Mouse (Mus musculus) lung, embryonic 16.5 days (tissue): Measurements from ENCODE around the gene Cldn6. TPM values are rescaled to one million over a fixed set of nuclear protein-coding genes. Genes with fewer than 3 reads are reported as not detected.

Experiments used
- ATAC-seq: fragments of 200-750 bp; cut with Nextera tagmentation; 2 replicates; pipeline ENCODE4 v1.8.0; 2017; ENCODE audit warnings: low read depth, mild to moderate bottlenecking, moderate library complexity
- H3K27ac ChIP-seq: fragments of 300-500 bp; sonication (generic); 2 replicates; pipeline ENCODE4 v1.5.1; 2014; ENCODE audit warnings: mild to moderate bottlenecking, control low read depth, low read length
- H3K27me3 ChIP-seq: fragments of 300-500 bp; sonication (generic); 2 replicates; pipeline ENCODE4 v1.6.1; 2014; ENCODE audit warnings: low read depth, low read length, mixed read lengths; ENCODE audit not compliant: control insufficient read depth, insufficient read depth
- H3K36me3 ChIP-seq: fragments of 300-500 bp; sonication (generic); 2 replicates; pipeline ENCODE4 v1.6.1; 2014; ENCODE audit warnings: low read length; ENCODE audit not compliant: control insufficient read depth, insufficient read depth
- H3K4me1 ChIP-seq: fragments of 300-500 bp; sonication (generic); replicated peaks from 2 replicates; pipeline ENCODE4 v1.6.1; 2014; ENCODE audit warnings: low read length, mixed read lengths; ENCODE audit not compliant: control insufficient read depth, insufficient read depth
- H3K4me2 ChIP-seq: fragments of 300-500 bp; sonication (generic); 2 replicates; pipeline ENCODE4 v1.6.1; 2014; ENCODE audit warnings: low read depth, low read length, control low read depth
- H3K4me3 ChIP-seq: fragments of 300-500 bp; sonication (generic); 2 replicates; pipeline ENCODE4 v1.5.1; 2014; ENCODE audit warnings: mild to moderate bottlenecking, low read length, control low read depth
- H3K9ac ChIP-seq: fragments of 300-500 bp; sonication (generic); 2 replicates; pipeline ENCODE4 v1.6.1; 2014; ENCODE audit warnings: low read length, control low read depth
- H3K9me3 ChIP-seq: fragments of 300-500 bp; sonication (generic); 2 replicates; pipeline ENCODE4 v1.6.1; 2016; ENCODE audit warnings: low read length; ENCODE audit not compliant: control insufficient read depth
- WGBS: fragments of 180-500 bp; shearing (Covaris S2); extraction: QIAGEN DNeasy Blood & Tissue Kit; methylation state at CpG from one replicate; pipeline ENCODE4 v1.1.7; 2014; 5-methylcytosine and 5-hydroxymethylcytosine counted together
- polyA plus RNA-seq: library from polyadenylated mRNA; unstranded; fragments of >200 nt; fragmentation: Nextera tagmentation; extraction: Ambion mirVana; gene quantifications from 2 replicates; pipeline ENCODE4 v1.2.1, GENCODE M21; 2015

Gene Cldn6
- polyA plus RNA-seq, 1 experiment from 2014 or later, result 206 TPM

GRCm38 (mm10) chr17:23725477-23725876 is 46.4 kb downstream of the Cldn6 start:
- Histone ChIP-seq H3K27me3 (no peaks in the 10 kb centered on the region), H3K36me3 (no peaks in the 10 kb centered on the region), H3K4me3 (peak overlapping the region; percentile 79), H3K4me1 (peaks cover 13% of the 10 kb centered on the region; the same call in 1 of the 2 replicates), H3K9me3 (no peaks in the 10 kb centered on the region), H3K4me2 (peak overlapping the region; percentile 72), H3K27ac (peak overlapping the region; percentile 93), H3K9ac (peak overlapping the region; percentile 86)
- no peak for ATAC-seq
- 50% methylated on average over 4 of the region's 4 CpGs for WGBS

DNA sequence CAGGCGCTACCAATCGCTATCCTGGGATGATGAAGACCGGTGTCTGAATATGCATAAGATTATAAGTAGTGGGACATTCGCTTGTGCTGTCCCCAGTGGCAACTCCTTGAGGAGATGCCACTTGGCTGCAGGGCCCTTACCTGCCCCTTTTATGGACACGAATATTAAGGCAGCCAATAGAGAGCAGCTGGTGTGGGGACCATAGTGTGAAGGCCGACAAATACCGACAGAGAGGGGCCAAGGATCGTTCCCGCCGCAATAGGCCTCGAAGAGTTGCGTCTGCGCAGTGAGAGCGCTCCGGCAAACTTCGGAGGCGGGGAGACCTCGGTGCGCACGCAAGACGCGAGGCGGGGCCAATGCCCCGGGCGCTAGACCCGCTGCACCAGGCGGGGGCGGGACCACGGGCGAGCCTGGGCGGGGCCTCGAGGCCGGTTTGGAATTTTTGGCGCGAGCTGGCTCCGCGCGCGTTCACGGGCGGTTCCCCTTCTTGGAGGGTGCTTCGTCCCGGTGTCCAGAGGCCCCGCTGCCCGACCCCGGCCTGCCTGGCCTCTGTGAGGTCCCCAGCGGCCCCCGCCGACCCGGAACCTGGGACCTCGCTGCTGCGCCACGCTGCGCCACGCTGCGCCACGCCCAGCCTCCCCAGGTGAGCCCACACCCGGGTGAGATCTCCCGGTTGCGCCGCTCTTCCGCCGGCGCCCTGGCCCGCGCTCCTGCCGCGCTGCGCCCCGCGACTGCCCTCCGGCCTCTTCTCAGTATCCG is 47.1 kb downstream of the Cldn6 start, which contains the start of gene Pkmyt1:
Pkmyt1 (plus strand) TSS at position 338 of the 759 bp plus-strand sequence.
- 2% methylated on average over 68 of the region's 73 CpGs for WGBS
- H3K9ac ChIP-seq, result peak within 1 kb of the TSS; percentile 86
- peak; percentile 94 for ATAC-seq

GRCm38 (mm10) chr17:23726758-23727142 is 47.7 kb downstream of the Cldn6 start:
- ATAC-seq, result peak; percentile 95
- peak overlapping the region; percentile 72 for H3K4me2 ChIP-seq
- H3K4me3 ChIP-seq, result peak overlapping the region; percentile 79
- peaks cover 13% of the 10 kb centered on the region; the same call in 1 of the 2 replicates for H3K4me1 ChIP-seq
- no peaks in the 10 kb centered on the region for H3K9me3 ChIP-seq
- no peaks in the 10 kb centered on the region for H3K36me3 ChIP-seq
- no peaks in the 10 kb centered on the region for H3K27me3 ChIP-seq
- H3K9ac ChIP-seq, result peak overlapping the region; percentile 86
- H3K27ac ChIP-seq, result peak overlapping the region; percentile 93
- under 1% methylated on average over 20 of the region's 20 CpGs for WGBS

More for the DNA sequence above, 47.1 kb downstream of the Cldn6 start, which contains the start of gene Pkmyt1:
- no peaks in the 10 kb centered on the region for H3K27me3 ChIP-seq
- H3K4me2 ChIP-seq, result peak within 1 kb of the TSS; percentile 72
- H3K36me3 ChIP-seq, result no peaks in the 10 kb centered on the region
- no peaks in the 10 kb centered on the region for H3K9me3 ChIP-seq
- H3K4me3 ChIP-seq, result peak within 1 kb of the TSS; percentile 79
- H3K4me1 ChIP-seq, result peaks cover 13% of the 10 kb centered on the region; the same call in 1 of the 2 replicates
- peak within 1 kb of the TSS; percentile 93 for H3K27ac ChIP-seq

GRCm38 (mm10) chr17:23730441-23730840 is 51.4 kb downstream of the Cldn6 start:
- no peak overlapping the region for H3K4me3 ChIP-seq
- H3K4me2 ChIP-seq, result no peak overlapping the region
- H3K27ac ChIP-seq, result no peak overlapping the region
- WGBS, result 56% methylated on average over 1 of the region's 1 CpGs
- ATAC-seq, result no peak
- peaks cover 16% of the 10 kb centered on the region for H3K4me1 ChIP-seq
- H3K9me3 ChIP-seq, result no peaks in the 10 kb centered on the region
- H3K36me3 ChIP-seq, result no peaks in the 10 kb centered on the region; the same call in 1 of the 2 replicates
- no peak overlapping the region for H3K9ac ChIP-seq
- no peaks in the 10 kb centered on the region for H3K27me3 ChIP-seq

Other genes with a start within 250 kb of the Cldn6 start
- not detected in 2 replicates for gene Vmn2r117, start 199.6 kb upstream of the Cldn6 start, polyA plus RNA-seq
- 17.4 and 21.7 TPM in 2 replicates for gene Zfp213, start 115.0 kb upstream of the Cldn6 start, polyA plus RNA-seq
- 12.9 TPM in 2 replicates for gene Zfp13, start 79.8 kb upstream of the Cldn6 start, polyA plus RNA-seq
- gene Zscan10, start 78.4 kb upstream of the Cldn6 start, polyA plus RNA-seq, result 0.26 and 0.36 TPM in 2 replicates
- gene Mmp25, start 34.0 kb upstream of the Cldn6 start, polyA plus RNA-seq, result 0.49 and 0.78 TPM in 2 replicates
- 4.3 and 4.7 TPM in 2 replicates for gene Bicdl2, start 18.7 kb upstream of the Cldn6 start, polyA plus RNA-seq
- 88.4 and 90.6 TPM in 2 replicates for gene Hcfc1r1, start 5.7 kb upstream of the Cldn6 start, polyA plus RNA-seq
- gene Thoc6, start 5.4 kb upstream of the Cldn6 start, polyA plus RNA-seq, result 49.2 and 50.3 TPM in 2 replicates
- gene Tnfrsf12a, start 1.8 kb upstream of the Cldn6 start, polyA plus RNA-seq, result 22.0 and 23.1 TPM in 2 replicates
- gene Cldn9, start 4.8 kb downstream of the Cldn6 start, polyA plus RNA-seq, result 2.4 and 2.6 TPM in 2 replicates
- gene 1520401A03Rik, start 43.5 kb downstream of the Cldn6 start, polyA plus RNA-seq, result 0.14 TPM in 1 of 2 replicates, not detected in the other
- gene Pkmyt1, start 47.1 kb downstream of the Cldn6 start, polyA plus RNA-seq, result 58.2 and 58.8 TPM in 2 replicates
- gene Paqr4, start 61.6 kb downstream of the Cldn6 start, polyA plus RNA-seq, result 51.8 and 52.7 TPM in 2 replicates
- 0.25 and 0.83 TPM in 2 replicates for gene Kremen2, start 66.6 kb downstream of the Cldn6 start, polyA plus RNA-seq
- 61.3 and 65.2 TPM in 2 replicates for gene Flywch1, start 92.4 kb downstream of the Cldn6 start, polyA plus RNA-seq
- gene Flywch2, start 106.8 kb downstream of the Cldn6 start, polyA plus RNA-seq, result 29.0 and 31.4 TPM in 2 replicates
- gene Srrm2, start 111.3 kb downstream of the Cldn6 start, polyA plus RNA-seq, result 411 and 414 TPM in 2 replicates
- 980 and 1,001 TPM in 2 replicates for gene Elob, start 149.9 kb downstream of the Cldn6 start, polyA plus RNA-seq
- not detected in 2 replicates for gene Prss33, start 156.8 kb downstream of the Cldn6 start, polyA plus RNA-seq
- gene Prss32, start 164.6 kb downstream of the Cldn6 start, polyA plus RNA-seq, result 0.41 TPM in 1 of 2 replicates, not detected in the other
- 0.75 and 0.99 TPM in 2 replicates for gene Prss41, start 164.9 kb downstream of the Cldn6 start, polyA plus RNA-seq
- not detected in 2 replicates for gene Prss21, start 188.8 kb downstream of the Cldn6 start, polyA plus RNA-seq
- gene Dcpp1, start 201.6 kb downstream of the Cldn6 start, polyA plus RNA-seq, result not detected in 2 replicates
- not detected in 2 replicates for gene Dcpp2, start 201.6 kb downstream of the Cldn6 start, polyA plus RNA-seq
- gene Dcpp3, start 238.2 kb downstream of the Cldn6 start, polyA plus RNA-seq, result 0.88 and 2.0 TPM in 2 replicates